Mouse (Mus musculus) gastrocnemius, adult 2 months (tissue): ENCODE results near the gene Hoxc8. TPM values are rescaled to one million over a fixed set of nuclear protein-coding genes. Genes with fewer than 3 reads are reported as not detected.

Experiments used
- DNase-seq: peaks from one replicate; pipeline ENCODE4 v3.0.0; 2022
- H3K27ac ChIP-seq: fragments of 200-600 bp; 2 replicates; pipeline ENCODE4 v1.8.1; 2022; ENCODE audit warnings: mild to moderate bottlenecking
- H3K4me3 ChIP-seq: fragments of 200-600 bp; 2 replicates; pipeline ENCODE4 v1.8.1; 2022; ENCODE audit warnings: mild to moderate bottlenecking, moderate library complexity
- CTCF ChIP-seq: fragments of 200-600 bp; IDR thresholded peaks from 2 replicates; pipeline ENCODE4 v1.8.1; 2022; ENCODE audit warnings: antibody characterized with exemption, mild to moderate bottlenecking, moderate library complexity
- intact Hi-C: fragments of 180-260 bp; cut with DNase I; formaldehyde crosslinking; loops from one replicate; pipeline ENCODE4 v1.15.1; 2025
- long read RNA-seq, 2 experiments: library from polyadenylated mRNA; stranded (forward); transcript quantifications; one replicate each; pipeline ENCODE4 v2.0.0; 2021
- total RNA-seq, 2 experiments: library from RNA; stranded (reverse); gene quantifications; 2 replicates each; pipeline ENCODE4 v1.2.3; 2021

The Hoxc8 gene
- 1 to 10 TPM; 1.0 to 2.8 TPM for total RNA-seq
- long read RNA-seq, experiment 1: 0 reads
- long read RNA-seq, experiment 2, partial matches to known transcripts: 0 of 1 reads
- long read RNA-seq, experiment 2, other reads (novel, unspliced or antisense): 0 of 1 reads

DNA sequence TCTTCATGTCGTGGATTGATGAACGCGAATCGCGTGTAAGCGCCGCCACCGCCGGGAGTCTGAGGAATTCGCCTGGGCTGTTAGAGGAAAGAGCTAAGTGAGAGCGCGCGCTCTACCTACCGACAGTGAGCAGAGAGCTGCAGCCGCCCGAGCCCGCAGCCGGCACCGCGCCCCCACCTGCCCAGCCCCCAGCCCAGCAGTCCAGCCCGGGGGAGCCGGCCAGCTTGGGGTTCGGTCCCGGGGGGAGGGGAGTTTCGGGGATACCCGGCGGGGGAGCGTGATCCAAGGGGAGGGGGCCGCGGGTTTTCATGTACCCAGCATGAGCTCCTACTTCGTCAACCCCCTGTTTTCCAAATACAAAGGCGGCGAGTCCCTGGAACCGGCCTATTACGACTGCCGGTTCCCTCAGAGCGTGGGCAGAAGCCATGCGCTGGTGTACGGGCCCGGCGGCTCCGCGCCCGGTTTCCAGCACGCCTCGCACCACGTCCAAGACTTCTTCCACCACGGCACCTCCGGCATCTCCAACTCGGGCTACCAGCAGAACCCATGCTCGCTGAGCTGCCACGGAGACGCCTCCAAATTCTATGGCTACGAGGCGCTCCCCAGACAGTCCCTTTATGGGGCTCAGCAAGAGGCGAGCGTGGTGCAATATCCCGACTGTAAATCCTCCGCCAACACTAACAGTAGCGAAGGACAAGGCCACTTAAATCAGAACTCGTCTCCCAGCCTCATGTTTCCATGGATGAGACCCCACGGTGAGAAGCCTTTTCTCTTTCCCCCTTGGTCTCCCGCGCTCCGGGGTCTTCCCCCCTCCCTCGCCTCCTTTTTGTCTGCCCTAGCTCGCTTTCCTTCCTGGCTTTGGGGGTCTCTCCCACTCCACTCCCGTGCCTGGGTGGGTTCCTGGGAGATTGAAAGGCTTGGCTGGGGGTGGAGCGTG, at the start of gene Hoxc8:
Gene Hoxc8, plus strand, starts transcription at position 147 of the 937 bp plus-strand sequence.
- intact Hi-C loops: no loop called here

DNA sequence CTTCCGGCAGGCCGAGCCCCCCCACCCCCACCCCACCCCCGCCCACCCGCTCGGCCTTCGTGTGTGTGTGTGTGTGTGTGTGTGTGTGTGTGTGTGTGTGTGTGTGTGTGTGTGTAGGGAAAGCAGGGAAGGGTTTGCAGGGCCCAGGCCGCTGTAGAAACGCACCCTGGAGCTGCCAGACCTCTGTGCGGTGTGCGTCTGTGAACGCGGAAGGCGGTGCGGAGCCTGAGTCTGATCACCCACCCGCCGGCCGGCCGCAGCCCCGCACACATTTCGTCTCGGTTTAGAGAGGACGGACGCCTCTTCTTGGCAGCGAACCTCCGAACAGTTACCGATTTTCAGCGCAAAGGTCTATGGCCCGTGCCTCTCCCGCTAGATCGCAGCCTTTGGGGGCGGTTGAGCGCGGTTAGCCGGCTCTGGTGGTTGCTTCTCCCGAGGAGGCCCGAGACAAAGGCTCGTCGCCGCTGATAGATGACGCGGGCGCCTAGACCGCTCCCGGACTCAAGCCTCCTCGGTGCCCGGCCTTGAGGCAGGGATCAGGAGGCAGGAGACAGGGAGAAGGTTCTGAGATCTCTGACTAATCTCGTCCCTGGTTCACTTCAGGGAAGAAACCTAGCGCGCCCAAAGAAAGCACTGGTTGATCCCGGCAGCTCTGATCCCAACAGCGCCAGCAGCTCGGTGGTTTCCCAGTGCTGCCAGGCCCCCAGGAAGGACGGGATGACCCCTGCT, 47.5 kb upstream of the Hoxc8 start:
- H3K4me3 ChIP-seq: peak overlapping the region; percentile 81
- H3K27ac ChIP-seq: peak overlapping the region; percentile 74
- DNase-seq: peak; percentile 82
- peak; percentile 58 for TF ChIP-seq CTCF
- intact Hi-C loops: loop anchor here (5.0 kb wide), 2 partner anchors 156 to 181 kb away; no protein-coding TSS in a partner anchor

More for the DNA sequence above, at the start of gene Hoxc8:
- peak within 1 kb of the TSS; percentile 70 for H3K4me3 ChIP-seq
- DNase-seq: no peak
- peak within 1 kb of the TSS; percentile 48; the same call in 1 of the 2 replicates for H3K27ac ChIP-seq
- TF ChIP-seq CTCF: no peak

DNA sequence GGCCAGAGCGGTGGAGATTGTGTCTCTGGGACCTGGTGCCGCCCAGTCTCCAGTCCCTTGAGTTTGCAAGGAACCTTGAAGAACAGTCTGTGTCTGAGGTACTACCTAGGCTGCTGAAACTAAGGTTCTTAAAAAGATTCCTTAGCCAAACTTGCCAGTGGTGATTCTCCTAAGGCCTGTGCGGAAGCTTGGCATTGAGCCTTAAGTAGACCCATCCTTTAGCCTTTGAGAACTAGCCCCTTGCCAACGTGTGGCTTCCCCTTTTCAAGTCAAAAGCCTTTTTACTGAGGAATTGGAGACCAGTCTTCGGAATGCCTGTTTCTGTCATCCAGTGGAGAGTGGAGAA, 47.0 kb upstream of the Hoxc8 start:
- intact Hi-C loops: loop anchor here (5.0 kb wide), 2 partner anchors 156 to 181 kb away; no protein-coding TSS in a partner anchor

DNA sequence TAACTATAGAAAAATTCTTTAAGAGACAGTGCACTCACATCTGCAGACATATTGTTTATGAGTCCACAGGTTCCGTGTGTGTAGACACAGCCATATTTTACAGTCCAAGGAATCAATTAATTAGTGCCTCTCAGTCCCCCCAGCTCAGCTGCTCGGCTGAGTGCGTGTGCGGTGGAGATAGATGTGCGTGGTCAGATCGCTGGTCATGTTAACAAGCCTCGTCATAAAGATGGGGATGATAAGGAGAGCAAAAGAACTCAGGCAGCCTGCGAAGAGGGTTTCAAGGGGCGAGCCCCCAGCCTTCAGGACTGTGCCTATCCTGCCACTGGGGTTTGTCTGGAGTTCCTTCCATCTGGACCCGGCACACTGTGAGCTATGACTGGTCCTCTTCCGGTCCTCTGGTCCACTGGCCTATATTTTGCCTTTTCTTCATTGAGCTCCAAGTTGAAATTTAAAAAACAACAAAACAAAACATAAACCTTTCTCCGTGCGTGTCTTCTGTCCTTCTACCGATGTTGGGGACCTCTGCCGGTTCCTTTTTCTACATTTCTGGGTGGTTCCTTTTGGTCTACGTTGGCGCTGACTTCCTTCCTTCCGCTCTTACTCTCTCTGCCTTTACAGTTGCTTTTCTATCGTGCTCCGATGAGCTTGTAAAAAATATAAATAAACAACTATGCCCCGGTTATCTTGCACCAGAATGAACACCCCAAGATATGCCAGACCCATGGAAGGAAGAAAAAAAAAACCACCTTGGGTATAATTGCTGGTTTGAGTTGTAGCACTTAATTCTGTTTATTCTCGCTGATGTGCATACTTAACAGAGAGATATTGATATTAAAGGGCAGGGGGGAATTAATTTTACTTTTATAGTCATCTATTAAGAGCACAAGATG, 45.0 kb upstream of the Hoxc8 start:
- H3K27ac ChIP-seq: peak overlapping the region; percentile 75
- H3K4me3 ChIP-seq: peak overlapping the region; percentile 61
- DNase-seq: no peak
- intact Hi-C loops: no loop called here
- no peak for TF ChIP-seq CTCF

More for the DNA sequence above, 47.0 kb upstream of the Hoxc8 start:
- H3K4me3 ChIP-seq: peak overlapping the region; percentile 81
- TF ChIP-seq CTCF: no peak
- H3K27ac ChIP-seq: peak overlapping the region; percentile 74
- no peak for DNase-seq

DNA sequence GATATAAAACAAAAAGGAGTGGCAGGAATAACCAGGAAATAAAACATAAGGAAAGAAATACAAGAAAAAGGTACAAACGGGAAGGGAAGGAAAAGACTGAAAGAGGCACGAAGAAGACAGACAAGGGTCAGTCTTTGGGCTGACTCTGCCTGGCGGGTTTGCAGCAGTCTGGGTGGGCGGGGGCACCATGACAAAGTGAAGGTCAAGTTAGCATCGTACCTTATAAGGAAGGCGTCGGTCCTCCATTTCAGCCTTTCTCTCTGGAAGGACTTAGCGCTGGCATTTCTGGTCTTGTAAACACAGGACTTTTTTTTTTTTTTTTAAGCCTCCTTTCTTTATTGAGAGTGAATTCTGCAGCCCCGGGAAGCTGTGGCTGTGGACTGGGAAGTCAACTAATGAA, 43.1 kb upstream of the Hoxc8 start:
- intact Hi-C loops: no loop called here
- H3K4me3 ChIP-seq: peak overlapping the region; percentile 61
- peak overlapping the region; percentile 75 for H3K27ac ChIP-seq
- peak; percentile 42 for DNase-seq
- TF ChIP-seq CTCF: no peak

DNA sequence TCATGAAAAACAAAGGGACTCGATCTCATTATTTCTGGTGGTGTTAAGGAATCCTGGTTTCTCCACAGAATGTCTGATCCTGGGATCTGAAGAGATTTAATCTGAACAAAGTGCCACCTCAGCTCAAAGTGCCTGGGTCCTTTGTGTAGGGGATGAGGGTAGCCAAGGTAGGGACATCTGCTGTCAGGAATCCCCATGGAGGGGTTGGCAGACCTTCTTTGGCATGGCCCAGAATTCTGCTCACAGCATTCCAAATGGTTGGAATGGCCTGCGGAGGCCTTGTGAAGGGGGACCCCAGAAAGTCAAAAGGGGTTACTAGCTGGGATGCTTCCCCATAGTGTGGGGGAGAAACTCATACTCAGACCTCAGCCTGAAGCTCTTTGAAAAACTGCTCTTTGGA, 41.6 kb upstream of the Hoxc8 start:
- peak overlapping the region; percentile 61 for H3K4me3 ChIP-seq
- intact Hi-C loops: no loop called here
- peak overlapping the region; percentile 75; the same call in 1 of the 2 replicates for H3K27ac ChIP-seq
- no peak for TF ChIP-seq CTCF
- no peak for DNase-seq

DNA sequence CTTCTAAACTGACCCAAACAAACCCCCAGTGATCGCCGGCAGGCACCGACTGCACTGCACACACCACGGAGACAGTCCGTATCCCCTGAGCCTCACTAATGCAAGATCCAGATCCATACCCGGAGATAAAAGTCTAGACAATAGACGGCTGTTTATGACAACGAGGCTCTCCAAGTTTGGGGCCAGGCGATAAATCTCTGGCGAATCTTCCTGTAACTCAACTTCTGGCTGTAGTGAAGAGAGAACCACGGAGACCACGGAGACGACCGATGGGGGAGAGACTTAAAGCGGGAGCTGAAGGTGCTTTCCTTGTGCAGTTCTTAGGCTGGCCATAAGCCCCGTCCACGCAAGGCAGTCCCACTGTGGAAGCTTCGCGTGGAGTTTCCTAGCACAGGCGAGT, 40.7 kb upstream of the Hoxc8 start:
- TF ChIP-seq CTCF: no peak
- peak; percentile 27 for DNase-seq
- Histone ChIP-seq H3K27ac (peak overlapping the region; percentile 72), H3K4me3 (peak overlapping the region; percentile 66)
- intact Hi-C loops: no loop called here

DNA sequence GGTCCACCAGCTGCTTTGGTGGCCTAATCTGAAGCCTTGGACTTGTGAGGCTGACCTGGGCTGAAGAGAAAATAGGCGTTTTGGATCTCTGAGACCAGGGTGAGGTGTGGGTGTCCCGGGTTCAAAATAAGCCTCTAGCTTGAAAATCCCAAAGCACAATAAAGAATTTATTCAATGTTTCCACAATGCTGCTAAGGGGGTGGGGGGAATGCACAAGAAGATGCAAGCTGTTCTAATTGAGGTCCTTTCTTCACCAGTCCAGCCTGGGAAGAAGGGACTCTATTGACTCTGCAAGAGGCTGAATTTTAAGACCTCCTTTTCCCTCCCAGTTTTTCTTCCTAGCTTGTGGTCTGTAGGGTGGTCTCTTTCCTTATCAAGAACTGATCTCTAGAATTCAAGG, 39.5 kb upstream of the Hoxc8 start:
- intact Hi-C loops: no loop called here
- peak overlapping the region; percentile 66 for H3K4me3 ChIP-seq
- H3K27ac ChIP-seq: peak overlapping the region; percentile 72
- no peak for DNase-seq
- TF ChIP-seq CTCF: no peak

DNA sequence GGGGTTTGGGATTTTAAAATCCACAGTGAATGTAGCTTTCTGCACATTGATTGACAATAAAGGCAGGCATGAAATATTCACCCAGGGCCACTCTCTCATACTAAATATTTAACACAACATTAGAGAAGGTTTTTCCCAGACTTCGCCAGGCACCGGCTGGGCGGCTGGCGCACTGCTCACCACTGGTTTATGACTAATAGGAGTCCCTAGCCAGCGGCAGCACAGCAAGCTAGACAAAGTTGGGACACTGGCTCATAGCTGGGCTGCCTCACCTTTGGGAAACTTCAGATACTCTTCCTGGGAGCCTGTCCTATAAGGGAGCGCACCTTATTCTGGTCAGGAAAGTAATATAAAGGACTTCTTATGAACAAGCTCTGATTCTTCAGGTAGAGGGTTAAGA, 36.8 kb upstream of the Hoxc8 start:
- Histone ChIP-seq H3K4me3 (peak overlapping the region; percentile 87), H3K27ac (peak overlapping the region; percentile 96)
- peak; percentile 66 for DNase-seq
- no peak for TF ChIP-seq CTCF
- intact Hi-C loops: no loop called here

DNA sequence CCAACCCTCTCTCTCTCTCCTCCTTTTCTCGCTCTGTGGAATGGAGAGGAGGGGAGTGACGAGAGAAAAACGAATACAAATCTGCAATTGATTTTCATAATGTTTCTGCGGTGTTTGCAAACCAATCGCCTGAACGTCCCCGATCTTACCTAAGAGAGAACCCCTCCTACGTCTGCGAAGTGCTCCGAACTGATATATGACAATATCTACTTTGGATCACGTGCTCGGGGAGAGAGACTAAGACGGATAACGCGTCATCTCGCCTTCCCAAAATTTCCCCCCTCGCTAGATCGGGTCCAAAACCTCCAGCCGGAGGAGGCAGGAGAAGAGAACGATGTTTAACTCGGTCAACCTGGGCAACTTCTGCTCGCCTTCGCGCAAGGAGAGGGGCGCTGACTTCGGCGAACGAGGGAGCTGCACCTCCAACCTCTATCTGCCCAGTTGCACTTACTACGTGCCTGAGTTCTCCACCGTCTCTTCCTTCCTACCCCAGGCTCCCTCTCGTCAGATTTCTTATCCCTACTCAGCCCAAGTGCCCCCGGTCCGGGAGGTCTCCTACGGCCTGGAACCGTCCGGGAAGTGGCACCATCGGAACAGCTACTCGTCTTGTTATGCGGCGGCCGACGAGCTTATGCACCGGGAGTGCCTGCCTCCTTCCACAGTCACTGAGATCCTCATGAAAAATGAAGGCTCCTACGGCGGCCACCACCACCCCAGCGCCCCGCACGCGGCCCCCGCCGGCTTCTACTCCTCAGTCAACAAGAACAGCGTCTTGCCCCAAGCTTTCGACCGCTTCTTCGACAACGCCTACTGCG, 36.0 kb upstream of the Hoxc8 start, which contains the start of gene Hoxc11:
Gene Hoxc11, plus strand, starts transcription at position 236 of the 815 bp plus-strand sequence.
- TF ChIP-seq CTCF: no peak; the same call in 1 of the 2 replicates
- Histone ChIP-seq H3K27ac (peak within 1 kb of the TSS; percentile 96), H3K4me3 (peak within 1 kb of the TSS; percentile 87)
- intact Hi-C loops: no loop called here
- peak; percentile 66 for DNase-seq

DNA sequence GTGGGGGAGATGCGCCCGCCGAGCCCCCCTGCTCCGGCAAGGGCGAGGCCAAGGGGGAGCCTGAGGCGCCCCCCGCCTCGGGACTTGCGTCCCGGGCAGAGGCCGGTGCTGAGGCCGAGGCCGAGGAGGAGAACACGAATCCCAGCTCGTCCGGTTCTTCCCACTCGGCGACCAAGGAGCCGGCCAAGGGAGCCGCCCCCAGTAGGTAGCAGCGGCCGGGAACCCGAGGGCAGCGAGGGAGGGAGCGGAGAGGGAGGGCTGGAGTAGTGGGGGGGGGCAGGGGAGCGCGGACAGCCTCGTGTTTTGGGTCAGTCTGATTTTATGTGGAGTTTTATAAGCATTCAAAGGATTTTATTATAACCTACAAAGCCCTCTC, 35.4 kb upstream of the Hoxc8 start:
- TF ChIP-seq CTCF: no peak
- Histone ChIP-seq H3K4me3 (peak overlapping the region; percentile 87), H3K27ac (peak overlapping the region; percentile 96)
- intact Hi-C loops: no loop called here
- DNase-seq: peak; percentile 81
